Mouse (Mus musculus): ENCODE results near the gene 4930404H24Rik. TPM values are rescaled to one million over a fixed set of nuclear protein-coding genes. Genes with fewer than 3 reads are reported as not detected.

The 4930404H24Rik gene
- polyA plus RNA-seq, 1 experiment, result not detected

DNA sequence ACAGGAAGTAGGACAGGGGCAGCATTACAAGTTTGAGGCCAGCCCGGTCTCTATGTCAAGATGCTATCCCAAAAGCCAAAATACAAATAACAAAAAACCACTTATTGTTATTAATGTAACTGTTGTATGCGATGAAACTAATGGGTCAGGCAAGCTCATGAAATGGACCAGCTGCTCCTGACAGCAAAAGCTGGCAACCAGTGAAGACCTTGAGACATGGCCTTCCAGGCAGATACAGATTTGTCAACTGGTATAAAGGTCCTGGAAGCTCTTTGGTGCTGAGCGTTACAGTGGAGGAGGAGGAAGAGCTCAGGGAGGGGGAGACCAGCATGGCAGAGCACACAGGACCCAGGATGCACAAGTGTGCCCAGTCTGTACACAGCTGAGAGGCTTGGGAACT lies 44.9 kb upstream of the 4930404H24Rik start:
- WGBS, result 87% methylated on average over 3 of the region's 3 CpGs
- TF ChIP-seq CTCF (IDR thresholded peaks at IDR 0.05; ENCODE audit: extremely low read depth, insufficient read length, insufficient replicate concordance, low read depth, low read length) (no peak), POLR2A (IDR thresholded peaks at IDR 0.05; ENCODE audit: low read depth, low read length) (no peak)
- no peak overlapping the region for H3K4me3 ChIP-seq (ENCODE audit: low read depth, low read length)
- H3K4me1 ChIP-seq (ENCODE audit: control insufficient read depth, insufficient read depth, insufficient read length, low read length), result peaks cover 5% of the 10 kb centered on the region; the same call in 1 of the 2 replicates
- H3K27me3 ChIP-seq (ENCODE audit: control insufficient read depth, insufficient read depth, low read length), result no peaks in the 10 kb centered on the region
- H3K36me3 ChIP-seq (ENCODE audit: control insufficient read depth, insufficient read depth, low read length), result no peaks in the 10 kb centered on the region
- no peak overlapping the region for H3K27ac ChIP-seq (ENCODE audit: insufficient read depth, low read depth, low read length)

DNA sequence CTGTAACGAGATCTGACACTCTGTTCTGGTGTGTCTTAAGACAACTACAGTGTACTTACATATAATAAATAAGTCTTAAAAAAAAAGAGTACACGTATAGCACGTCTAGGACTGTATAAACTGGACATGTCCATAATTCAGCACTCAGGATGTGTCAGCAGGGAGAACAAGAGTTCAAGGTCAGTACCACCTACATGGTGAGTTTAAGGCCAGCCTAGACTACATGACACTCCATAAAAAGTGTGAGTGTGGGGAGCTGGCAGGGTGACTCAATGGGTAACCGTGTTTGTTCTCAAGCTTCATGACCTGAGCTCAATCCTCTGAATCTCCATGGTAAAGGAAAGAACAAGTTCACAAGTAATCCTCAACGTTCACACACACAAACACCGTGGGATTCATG lies 44.1 kb upstream of the 4930404H24Rik start:
- no peaks in the 10 kb centered on the region for H3K27me3 ChIP-seq (ENCODE audit: control insufficient read depth, insufficient read depth, low read length)
- peaks cover 4% of the 10 kb centered on the region; the same call in 1 of the 2 replicates for H3K4me1 ChIP-seq (ENCODE audit: control insufficient read depth, insufficient read depth, insufficient read length, low read length)
- H3K4me3 ChIP-seq (ENCODE audit: low read depth, low read length), result no peak overlapping the region
- no peak overlapping the region for H3K27ac ChIP-seq (ENCODE audit: insufficient read depth, low read depth, low read length)
- WGBS, result 87% methylated on average over 6 of the region's 6 CpGs
- H3K36me3 ChIP-seq (ENCODE audit: control insufficient read depth, insufficient read depth, low read length), result no peaks in the 10 kb centered on the region
- TF ChIP-seq POLR2A (IDR thresholded peaks at IDR 0.05; ENCODE audit: low read depth, low read length) (no peak), CTCF (IDR thresholded peaks at IDR 0.05; ENCODE audit: extremely low read depth, insufficient read length, insufficient replicate concordance, low read depth, low read length) (no peak)

DNA sequence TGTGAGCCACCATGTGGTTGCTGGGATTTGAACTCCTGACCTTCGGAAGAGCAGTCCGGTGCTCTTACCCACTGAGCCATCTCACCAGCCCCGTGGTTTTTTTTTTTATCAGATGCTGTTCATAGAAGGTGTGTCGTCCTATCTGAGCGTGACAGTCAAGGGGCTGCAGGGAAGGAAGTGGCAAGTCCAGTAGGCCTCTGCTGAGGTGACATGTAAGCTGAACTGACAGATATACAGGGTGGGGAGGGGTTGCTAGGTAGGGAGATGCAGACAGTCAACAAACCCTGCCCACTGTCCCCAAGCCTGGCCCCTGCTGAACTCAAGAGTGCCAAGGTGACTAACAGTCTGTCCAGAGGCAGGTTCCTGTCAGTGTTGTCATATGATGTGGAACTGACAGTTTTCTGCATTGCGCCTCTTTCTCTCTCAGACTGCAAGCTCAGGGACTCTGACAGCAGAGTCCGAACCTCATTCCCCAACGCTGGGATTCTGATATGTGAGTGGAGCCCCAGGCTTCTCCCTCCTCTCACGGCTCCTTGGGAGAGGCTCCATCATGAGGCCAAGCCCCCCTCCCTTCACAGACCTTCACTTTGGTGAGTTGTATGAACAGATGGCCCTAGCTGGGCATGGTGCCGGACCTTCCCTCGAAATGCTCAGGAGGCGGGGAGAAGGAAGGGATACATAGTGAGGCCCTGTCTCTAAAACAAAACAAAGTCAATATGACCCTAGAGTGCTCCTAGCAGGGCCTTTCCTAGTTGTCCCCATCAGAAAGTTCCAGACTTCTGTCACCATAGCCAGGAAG lies 38.4 kb upstream of the 4930404H24Rik start:
- H3K4me3 ChIP-seq (ENCODE audit: low read depth, low read length), result no peak overlapping the region
- no peak overlapping the region for H3K27ac ChIP-seq (ENCODE audit: insufficient read depth, low read depth, low read length)
- TF ChIP-seq POLR2A (IDR thresholded peaks at IDR 0.05; ENCODE audit: low read depth, low read length), result no peak
- no peak for TF ChIP-seq CTCF (IDR thresholded peaks at IDR 0.05; ENCODE audit: extremely low read depth, insufficient read length, insufficient replicate concordance, low read depth, low read length)
- H3K4me1 ChIP-seq (ENCODE audit: control insufficient read depth, insufficient read depth, insufficient read length, low read length), result no peaks in the 10 kb centered on the region
- H3K36me3 ChIP-seq (ENCODE audit: control insufficient read depth, insufficient read depth, low read length), result no peaks in the 10 kb centered on the region
- 74% methylated on average over 12 of the region's 12 CpGs for WGBS
- no peaks in the 10 kb centered on the region for H3K27me3 ChIP-seq (ENCODE audit: control insufficient read depth, insufficient read depth, low read length)

DNA sequence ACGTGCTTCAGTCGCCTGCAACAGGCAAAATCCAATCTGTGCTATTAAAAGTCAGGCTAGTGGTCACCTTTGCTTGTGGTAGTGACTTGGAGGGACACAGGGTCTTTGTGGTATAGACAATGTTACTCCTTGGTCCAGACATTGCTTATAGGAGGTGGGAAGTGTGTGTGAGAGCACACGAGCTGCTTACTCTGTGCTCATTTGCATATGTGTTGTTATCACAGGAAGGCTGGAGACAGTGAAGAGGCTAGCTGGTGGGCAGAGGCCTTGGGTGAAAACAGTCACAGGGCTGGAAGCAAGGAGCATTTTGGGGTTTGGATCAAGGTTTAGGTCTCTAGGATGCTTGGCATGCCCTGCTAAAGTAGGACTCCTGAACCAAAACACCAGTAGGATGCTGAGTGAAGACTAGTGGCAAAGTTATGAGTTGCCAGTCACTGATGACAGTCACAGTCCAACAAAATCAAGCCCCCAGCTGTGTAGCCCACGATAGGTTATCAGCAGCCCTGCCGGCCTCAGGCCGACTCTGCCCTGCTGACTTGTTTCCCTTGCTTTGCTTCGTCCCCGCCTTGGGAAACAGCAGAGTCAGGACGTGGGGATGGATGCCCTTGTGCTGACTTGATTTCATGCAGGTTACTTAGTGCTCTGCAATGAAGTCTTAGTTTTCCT lies 37.6 kb upstream of the 4930404H24Rik start:
- H3K27ac ChIP-seq (ENCODE audit: insufficient read depth, low read depth, low read length), result no peak overlapping the region
- no peak for TF ChIP-seq CTCF (IDR thresholded peaks at IDR 0.05; ENCODE audit: extremely low read depth, insufficient read length, insufficient replicate concordance, low read depth, low read length)
- no peak for TF ChIP-seq POLR2A (IDR thresholded peaks at IDR 0.05; ENCODE audit: low read depth, low read length)
- WGBS, result 89% methylated on average over 9 of the region's 9 CpGs

DNA sequence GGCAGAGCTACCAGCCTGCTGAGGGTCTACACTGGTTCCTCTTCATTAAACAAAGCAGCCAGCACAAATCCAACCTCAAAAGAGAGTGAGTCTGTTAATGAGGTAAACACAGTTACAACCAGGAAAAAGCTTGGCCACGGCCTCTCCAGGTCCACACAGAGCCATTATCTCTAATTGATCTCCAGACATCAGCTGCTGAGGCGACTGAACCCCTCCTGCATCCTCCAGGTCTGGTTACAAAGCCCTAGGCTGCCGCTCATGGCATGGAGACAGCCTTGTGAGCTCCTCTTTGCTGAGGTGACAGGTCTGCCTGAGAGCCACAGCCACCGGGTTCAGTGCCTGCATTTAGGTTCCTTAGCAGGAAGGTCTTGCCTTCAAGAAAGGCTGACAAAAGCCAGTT lies 35.1 kb upstream of the 4930404H24Rik start:
- H3K27ac ChIP-seq (ENCODE audit: insufficient read depth, low read depth, low read length), result no peak overlapping the region
- no peak overlapping the region for H3K4me3 ChIP-seq (ENCODE audit: low read depth, low read length)
- TF ChIP-seq POLR2A (IDR thresholded peaks at IDR 0.05; ENCODE audit: low read depth, low read length) (no peak), CTCF (IDR thresholded peaks at IDR 0.05; ENCODE audit: extremely low read depth, insufficient read length, insufficient replicate concordance, low read depth, low read length) (no peak)
- H3K36me3 ChIP-seq (ENCODE audit: control insufficient read depth, insufficient read depth, low read length), result no peaks in the 10 kb centered on the region
- no peaks in the 10 kb centered on the region for H3K27me3 ChIP-seq (ENCODE audit: control insufficient read depth, insufficient read depth, low read length)
- WGBS, result 50% methylated on average over 4 of the region's 4 CpGs
- H3K4me1 ChIP-seq (ENCODE audit: control insufficient read depth, insufficient read depth, insufficient read length, low read length), result no peaks in the 10 kb centered on the region

More for the DNA sequence above, 37.6 kb upstream of the 4930404H24Rik start:
- H3K4me3 ChIP-seq (ENCODE audit: low read depth, low read length), result no peak overlapping the region
- H3K27me3 ChIP-seq (ENCODE audit: control insufficient read depth, insufficient read depth, low read length), result no peaks in the 10 kb centered on the region
- no peaks in the 10 kb centered on the region for H3K4me1 ChIP-seq (ENCODE audit: control insufficient read depth, insufficient read depth, insufficient read length, low read length)
- no peaks in the 10 kb centered on the region for H3K36me3 ChIP-seq (ENCODE audit: control insufficient read depth, insufficient read depth, low read length)

DNA sequence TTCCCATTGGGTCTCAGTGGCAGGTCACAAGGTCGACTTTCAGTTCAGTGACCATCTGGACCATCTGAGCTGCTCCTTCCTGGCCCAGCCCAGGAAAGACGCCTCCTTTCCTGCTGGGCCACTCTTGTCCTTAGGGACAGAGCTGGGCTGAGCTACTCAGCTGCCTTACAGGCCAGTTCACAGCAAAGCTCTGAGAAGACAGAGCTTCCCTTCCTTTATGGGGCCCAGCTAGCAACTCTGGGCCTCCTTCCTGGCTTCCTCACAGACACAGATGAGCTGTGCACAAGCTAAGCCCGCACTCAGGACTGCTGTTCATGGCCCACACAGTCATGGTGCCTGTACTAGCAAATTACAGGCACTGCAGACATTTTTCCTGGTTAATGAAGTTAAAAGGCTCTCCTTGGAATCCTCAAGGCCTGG lies 34.6 kb upstream of the 4930404H24Rik start:
- H3K27ac ChIP-seq (ENCODE audit: insufficient read depth, low read depth, low read length), result no peak overlapping the region
- no peak overlapping the region for H3K4me3 ChIP-seq (ENCODE audit: low read depth, low read length)
- TF ChIP-seq CTCF (IDR thresholded peaks at IDR 0.05; ENCODE audit: extremely low read depth, insufficient read length, insufficient replicate concordance, low read depth, low read length) (no peak), POLR2A (IDR thresholded peaks at IDR 0.05; ENCODE audit: low read depth, low read length) (no peak)
- H3K27me3 ChIP-seq (ENCODE audit: control insufficient read depth, insufficient read depth, low read length), result no peaks in the 10 kb centered on the region
- no peaks in the 10 kb centered on the region for H3K4me1 ChIP-seq (ENCODE audit: control insufficient read depth, insufficient read depth, insufficient read length, low read length)
- WGBS, result 72% methylated on average over 3 of the region's 3 CpGs
- H3K36me3 ChIP-seq (ENCODE audit: control insufficient read depth, insufficient read depth, low read length), result no peaks in the 10 kb centered on the region

DNA sequence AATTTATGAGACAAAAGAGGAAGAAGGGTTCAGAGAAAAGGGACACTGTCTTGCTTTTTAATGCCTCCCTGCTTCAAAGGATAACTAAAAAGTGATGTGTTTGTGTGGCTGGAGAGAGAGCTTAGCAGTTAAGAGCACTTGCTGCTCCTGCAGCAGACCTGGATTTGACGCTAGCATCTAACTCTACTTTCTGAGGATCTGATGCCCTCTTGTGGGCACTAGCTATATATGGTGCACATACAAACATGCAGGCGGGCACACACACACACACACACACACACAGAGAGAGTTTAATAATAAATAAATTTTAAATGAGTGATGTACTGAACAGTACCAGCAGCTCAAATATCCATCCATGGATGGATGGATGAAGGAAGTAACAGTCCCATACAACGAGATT lies 29.3 kb upstream of the 4930404H24Rik start:
- TF ChIP-seq CTCF (IDR thresholded peaks at IDR 0.05; ENCODE audit: extremely low read depth, insufficient read length, insufficient replicate concordance, low read depth, low read length), result no peak
- TF ChIP-seq POLR2A (IDR thresholded peaks at IDR 0.05; ENCODE audit: low read depth, low read length), result no peak
- Histone ChIP-seq H3K36me3 (ENCODE audit: control insufficient read depth, insufficient read depth, low read length) (no peaks in the 10 kb centered on the region), H3K4me1 (ENCODE audit: control insufficient read depth, insufficient read depth, insufficient read length, low read length) (no peaks in the 10 kb centered on the region), H3K4me3 (ENCODE audit: low read depth, low read length) (no peak overlapping the region), H3K27me3 (ENCODE audit: control insufficient read depth, insufficient read depth, low read length) (no peaks in the 10 kb centered on the region), H3K27ac (ENCODE audit: insufficient read depth, low read depth, low read length) (no peak overlapping the region)
- WGBS, result 88% methylated on average over 3 of the region's 3 CpGs
